Mouse (Mus musculus) adrenal gland, adult 2 months (tissue): Measurements from ENCODE around the gene Klk10. TPM values are rescaled to one million over a fixed set of nuclear protein-coding genes. Genes with fewer than 3 reads are reported as not detected.

Experiments used
- DNase-seq: peaks from one replicate; pipeline ENCODE4 v3.0.0; 2021
- polyA plus RNA-seq: library from polyadenylated mRNA; depleted of rRNA; stranded (reverse); fragments of >200 nt; gene quantifications from 2 replicates; pipeline ENCODE4 v1.2.3, GENCODE M21; 2012; rRNA removed
- total RNA-seq, 2 experiments: library from RNA; stranded (reverse); gene quantifications; 2 replicates each; pipeline ENCODE4 v1.2.3; 2021

Klk10 gene
- total and polyA plus RNA-seq, 3 experiments = 0.40 to 1.0 (median 0.62) TPM

DNA sequence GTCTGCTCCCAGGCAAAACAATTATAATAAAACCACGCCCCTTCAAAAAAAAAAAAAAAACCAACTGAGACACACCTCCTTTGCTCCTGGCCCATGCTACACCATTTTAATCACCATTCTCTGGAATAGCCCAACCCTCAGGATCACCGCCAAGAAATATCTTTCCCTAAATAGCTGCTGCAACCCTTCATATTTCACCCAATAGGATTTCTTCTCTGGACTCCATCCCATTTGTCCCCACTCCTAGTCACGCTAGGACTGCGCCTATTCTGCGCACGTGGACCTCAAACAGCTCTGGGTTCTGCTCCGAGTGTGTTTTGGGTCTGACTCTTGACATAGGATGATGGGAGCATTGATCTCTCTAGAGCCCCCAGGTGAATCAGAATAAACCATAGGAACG is 15.5 kb downstream of the Klk10 start:
- no peak for DNase-seq

DNA sequence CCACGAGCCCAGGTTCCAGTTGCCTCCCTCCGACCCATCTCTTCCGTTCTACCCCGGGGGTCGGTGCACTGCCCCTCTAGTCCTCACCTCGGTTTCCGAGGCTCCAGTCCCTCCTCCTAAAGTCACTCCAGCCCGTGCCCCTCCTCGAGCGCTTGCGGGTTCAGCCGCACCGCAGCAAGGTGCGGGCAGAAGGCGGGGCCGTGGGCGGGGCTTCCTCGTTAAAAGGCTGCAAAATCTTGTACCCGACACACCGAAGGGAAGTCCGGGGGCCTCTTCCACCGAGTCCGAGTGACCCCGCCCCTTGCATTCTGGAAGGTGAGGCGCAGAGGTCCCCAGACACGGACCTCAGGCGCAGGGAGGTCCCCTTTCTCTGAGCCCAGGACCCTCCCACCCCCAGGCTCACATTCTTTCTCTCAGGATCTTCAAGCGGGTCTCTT is 16.5 kb downstream of the Klk10 start, which contains the start of gene Klk8:
Gene Klk8 (plus strand): TSS at position 245 of the 437 bp plus-strand sequence.
- peak; percentile 21 for DNase-seq

DNA sequence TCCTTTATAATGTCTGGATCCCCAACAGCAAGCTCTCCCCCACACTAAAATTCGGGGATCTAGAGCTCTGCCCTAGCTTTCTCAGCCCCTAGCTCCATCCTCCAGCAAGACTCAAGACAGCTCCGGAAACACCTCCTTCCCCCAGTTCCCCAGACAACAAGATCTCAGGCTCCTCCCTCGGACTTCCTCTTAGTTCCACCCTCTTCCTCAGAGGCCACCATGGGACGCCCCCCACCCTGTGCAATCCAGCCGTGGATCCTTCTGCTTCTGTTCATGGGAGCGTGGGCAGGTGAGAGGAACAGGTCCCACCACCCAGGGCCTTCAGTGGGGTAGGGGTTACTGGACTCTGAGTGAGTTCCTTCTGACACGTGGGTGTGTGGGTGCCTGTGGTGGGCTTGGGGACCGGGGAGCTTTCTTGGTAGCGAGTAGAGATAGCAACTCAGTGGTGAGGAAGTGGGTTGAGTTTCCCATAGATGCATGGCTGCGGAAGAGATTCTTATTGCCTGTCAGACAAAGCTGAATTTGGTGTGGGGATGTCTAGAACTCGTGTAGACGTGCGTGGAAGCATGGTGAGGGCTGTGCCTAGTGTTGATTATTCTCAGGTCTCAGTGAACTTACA is 17.1 kb downstream of the Klk10 start:
- no peak for DNase-seq

DNA sequence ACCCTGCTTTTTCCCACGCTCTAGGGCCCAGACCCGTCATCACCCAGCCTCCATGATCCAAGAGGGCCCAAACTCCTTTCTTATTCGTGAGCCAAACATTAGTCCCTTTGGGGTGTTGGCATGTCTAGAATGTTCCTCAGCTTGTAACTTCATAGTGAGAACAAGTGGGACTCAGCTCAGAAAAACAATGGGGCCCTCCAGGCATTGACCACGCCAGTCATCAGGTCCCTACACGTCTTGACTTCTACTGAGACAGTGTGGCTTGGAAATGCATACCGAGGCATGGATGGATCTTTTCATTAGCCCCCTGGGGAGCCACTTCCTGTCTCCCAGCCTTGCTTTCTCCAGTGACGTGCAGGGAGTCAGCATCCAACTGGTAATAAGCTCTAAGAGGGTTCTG is 19.0 kb downstream of the Klk10 start:
- no peak for DNase-seq

DNA sequence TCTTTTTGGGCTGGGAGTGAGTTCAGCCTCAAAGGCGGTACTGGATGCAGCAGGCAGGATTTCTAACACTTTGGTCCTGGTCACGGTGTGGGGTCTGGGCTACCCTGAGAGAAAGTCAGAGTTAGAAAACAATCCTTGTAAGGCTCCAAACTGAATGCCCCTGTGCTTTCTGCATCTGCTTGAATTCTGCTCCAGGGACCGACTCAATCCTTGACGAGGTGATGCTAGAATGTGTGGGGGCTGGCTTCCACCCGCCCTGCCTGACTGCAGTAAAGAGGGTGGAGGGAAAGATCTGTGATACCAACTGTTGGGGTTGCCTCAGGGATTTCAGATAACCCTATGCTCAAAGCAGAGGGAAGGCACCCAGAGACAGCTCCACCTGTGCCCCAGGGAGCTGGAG is 30.2 kb downstream of the Klk10 start, which contains the start of gene Klk7:
Gene Klk7 (plus strand): TSS at position 301 of the 400 bp plus-strand sequence.
- no peak for DNase-seq

DNA sequence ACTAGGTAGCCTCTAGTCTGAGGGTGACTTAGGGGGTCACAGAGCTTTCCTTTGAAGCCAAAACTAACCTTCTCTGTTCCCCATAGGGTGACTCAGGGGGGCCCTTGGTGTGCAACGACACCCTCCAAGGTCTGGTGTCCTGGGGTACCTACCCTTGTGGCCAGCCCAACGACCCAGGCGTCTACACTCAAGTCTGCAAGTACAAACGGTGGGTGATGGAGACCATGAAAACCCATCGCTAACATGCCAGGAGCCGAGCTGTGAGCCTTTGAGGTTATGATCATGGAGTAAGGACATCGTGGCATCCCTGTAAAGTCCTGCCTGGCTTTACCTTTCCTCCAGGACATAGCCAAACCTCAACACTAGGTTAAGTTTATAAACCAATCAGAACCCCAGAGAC is 34.4 kb downstream of the Klk10 start:
- DNase-seq = no peak

DNA sequence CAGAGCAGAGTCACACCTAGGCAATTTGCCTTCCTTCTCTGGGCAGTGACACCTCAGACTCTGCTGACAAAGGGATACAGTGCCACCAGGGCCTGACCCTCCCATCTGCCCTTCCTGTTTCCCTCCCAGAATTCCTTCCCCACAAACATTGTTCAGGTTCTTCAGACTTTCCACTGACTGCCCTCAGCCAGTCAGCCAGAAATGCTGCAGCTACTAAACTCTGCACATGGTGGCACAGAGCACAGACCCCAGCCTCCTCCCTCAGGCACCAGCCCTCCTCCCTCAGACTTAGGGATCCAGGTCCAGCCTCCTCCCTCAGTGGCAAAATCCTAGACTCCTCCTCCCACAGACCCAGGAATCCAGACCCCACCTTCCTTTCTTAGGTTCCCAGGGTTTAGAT is 35.9 kb downstream of the Klk10 start:
- no peak for DNase-seq

DNA sequence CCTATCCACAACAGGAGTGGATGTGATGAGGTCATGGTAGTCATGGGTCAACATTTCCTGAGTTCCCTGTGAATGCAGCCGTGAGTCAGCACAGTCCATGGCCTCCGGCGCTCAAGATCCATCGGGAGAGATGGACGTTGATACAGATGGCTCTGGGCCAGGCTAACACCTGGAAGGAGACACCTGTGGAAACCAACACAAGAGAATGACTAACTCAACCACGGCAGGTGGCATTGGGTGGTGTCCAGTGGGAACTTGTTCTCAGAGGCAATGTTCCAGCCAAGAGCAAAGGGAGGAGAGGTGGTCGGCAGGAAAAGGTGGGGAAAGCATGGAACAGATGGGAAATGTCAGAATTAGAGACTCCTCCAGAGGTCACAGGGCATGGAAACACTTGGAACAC is 40.7 kb downstream of the Klk10 start:
- no peak for DNase-seq

DNA sequence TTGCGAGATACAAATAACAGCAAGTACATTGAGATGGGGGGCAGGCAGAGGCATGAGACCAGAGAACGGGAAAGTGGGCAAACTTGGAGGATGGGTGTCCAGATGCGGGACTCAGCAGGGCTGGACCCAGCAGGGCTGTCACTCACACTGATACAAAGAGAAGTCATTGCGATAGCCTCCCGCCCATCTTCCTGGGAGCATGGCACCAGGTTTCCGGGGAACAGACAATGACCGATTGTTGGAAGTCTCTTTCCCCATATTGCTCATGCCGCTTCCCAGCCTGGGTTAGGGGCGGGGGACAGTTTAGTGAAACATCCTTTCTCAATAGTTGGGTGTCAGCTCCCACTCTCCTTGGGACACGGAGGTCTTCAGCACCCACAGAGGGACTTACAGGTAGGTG is 43.4 kb downstream of the Klk10 start, which contains the start of gene Klk6:
Gene Klk6 (plus strand): TSS at position 301 of the 400 bp plus-strand sequence.
- no peak for DNase-seq

DNA sequence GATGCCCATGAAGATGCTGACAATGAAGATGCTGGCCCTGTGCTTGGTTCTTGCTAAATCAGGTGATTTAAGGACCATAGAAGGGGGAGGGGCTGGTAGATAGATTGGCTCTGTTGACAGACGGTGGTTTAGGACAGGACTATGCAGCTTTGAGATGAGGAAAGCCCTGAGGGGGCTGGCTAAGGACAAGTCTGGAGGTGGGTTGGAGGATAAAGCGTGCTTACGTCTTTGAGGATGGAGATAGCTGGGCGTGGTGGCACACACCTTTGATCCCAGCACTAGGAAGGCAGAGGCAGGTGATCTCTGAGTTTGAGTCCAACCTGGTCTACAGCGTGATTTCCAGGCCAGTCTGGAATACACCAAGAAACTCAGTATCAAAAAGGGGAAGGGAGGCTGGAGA is 45.2 kb downstream of the Klk10 start:
- no peak for DNase-seq

DNA sequence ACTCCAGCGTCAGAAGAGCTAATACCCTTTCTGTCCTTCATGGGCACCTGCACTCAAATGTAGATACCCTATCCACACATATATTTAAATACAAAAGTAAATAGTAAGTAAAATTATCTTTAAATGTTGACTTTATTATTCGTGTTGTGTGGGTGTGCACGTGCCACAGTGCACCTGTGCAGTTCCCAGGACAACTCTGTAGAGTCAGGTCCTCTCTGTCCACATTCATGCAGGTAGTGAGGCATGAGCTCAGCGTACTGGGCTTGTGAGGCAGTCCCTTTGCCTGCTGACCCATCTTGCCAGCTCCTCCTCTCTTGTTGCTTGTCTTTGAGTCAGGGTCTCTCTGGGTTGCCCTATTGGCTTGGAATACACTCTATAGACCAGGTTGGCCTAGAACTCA is 46.9 kb downstream of the Klk10 start:
- DNase-seq = no peak

DNA sequence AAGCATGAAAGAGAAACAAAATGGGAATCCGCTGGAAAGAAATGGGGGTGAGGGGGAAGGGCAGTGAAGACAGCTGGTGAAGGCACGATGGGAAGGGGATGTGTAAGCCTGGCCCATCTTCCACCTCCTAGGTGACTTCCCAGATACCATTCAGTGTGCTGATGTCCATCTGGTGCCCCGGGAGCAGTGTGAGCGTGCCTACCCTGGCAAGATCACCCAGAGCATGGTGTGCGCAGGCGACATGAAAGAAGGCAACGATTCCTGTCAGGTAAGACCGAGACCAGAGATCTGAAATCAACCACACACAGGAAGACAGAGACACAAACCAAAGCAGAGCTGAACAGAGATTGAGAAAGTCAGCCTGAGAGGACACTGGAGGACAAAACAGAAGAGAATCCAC is 48.2 kb downstream of the Klk10 start:
- DNase-seq = no peak

Other genes starting within 250 kb of the Klk10 start
- 1 to 10 TPM; 3.1 to 4.5 TPM for gene Cd33, start 236.6 kb upstream of the Klk10 start, total RNA-seq
- 3.8 and 6.1 TPM in 2 replicates for gene Cd33, start 236.6 kb upstream of the Klk10 start, polyA plus RNA-seq
- 1 to 10 TPM; 2.0 to 3.1 TPM for gene Zfp658, start 218.8 kb upstream of the Klk10 start, total RNA-seq
- 0.52 and 0.71 TPM in 2 replicates for gene Zfp658, start 218.8 kb upstream of the Klk10 start, polyA plus RNA-seq
- 10 to 100 TPM; 12.8 to 18.1 TPM for gene Zfp719, start 201.4 kb upstream of the Klk10 start, total RNA-seq
- gene Zfp719, start 201.4 kb upstream of the Klk10 start, polyA plus RNA-seq = 0.27 and 0.47 TPM in 2 replicates
- gene Zfp819, start 173.9 kb upstream of the Klk10 start, total RNA-seq = not detected
- gene Zfp819, start 173.9 kb upstream of the Klk10 start, polyA plus RNA-seq = not detected in 2 replicates
- gene Ceacam18, start 146.3 kb upstream of the Klk10 start, total RNA-seq = not detected
- not detected in 2 replicates for gene Ceacam18, start 146.3 kb upstream of the Klk10 start, polyA plus RNA-seq
- gene Siglece, start 120.9 kb upstream of the Klk10 start, total RNA-seq = 1 to 10 TPM; 3.5 to 5.0 TPM
- gene Siglece, start 120.9 kb upstream of the Klk10 start, polyA plus RNA-seq = 3.6 and 5.3 TPM in 2 replicates
- 10 to 100 TPM in 1 of 2 experiments, 1 to 10 TPM in 1; 9.9 to 10.4 TPM for gene Ctu1, start 109.0 kb upstream of the Klk10 start, total RNA-seq
- 20.1 and 21.3 TPM in 2 replicates for gene Ctu1, start 109.0 kb upstream of the Klk10 start, polyA plus RNA-seq
- gene Klk14, start 90.6 kb upstream of the Klk10 start, total RNA-seq = not detected
- gene Klk14, start 90.6 kb upstream of the Klk10 start, polyA plus RNA-seq = not detected in 2 replicates
- not detected for gene Klk13, start 68.5 kb upstream of the Klk10 start, total RNA-seq
- 0.12 and 0.36 TPM in 2 replicates for gene Klk13, start 68.5 kb upstream of the Klk10 start, polyA plus RNA-seq
- not detected for gene Klk12, start 12.1 kb upstream of the Klk10 start, total RNA-seq
- not detected in 2 replicates for gene Klk12, start 12.1 kb upstream of the Klk10 start, polyA plus RNA-seq
- gene Klk11, start 6.4 kb upstream of the Klk10 start, total RNA-seq = not detected
- gene Klk11, start 6.4 kb upstream of the Klk10 start, polyA plus RNA-seq = not detected in 2 replicates
- gene Klk9, start 10.9 kb downstream of the Klk10 start, total RNA-seq = not detected
- not detected in 2 replicates for gene Klk9, start 10.9 kb downstream of the Klk10 start, polyA plus RNA-seq
- 1 to 10 TPM; 3.0 to 3.5 TPM for gene Klk8, start 16.5 kb downstream of the Klk10 start, total RNA-seq
- gene Klk8, start 16.5 kb downstream of the Klk10 start, polyA plus RNA-seq = 1.4 and 2.3 TPM in 2 replicates
- not detected for gene Klk7, start 30.3 kb downstream of the Klk10 start, total RNA-seq
- not detected in 2 replicates for gene Klk7, start 30.3 kb downstream of the Klk10 start, polyA plus RNA-seq
- not detected for gene Klk6, start 43.5 kb downstream of the Klk10 start, total RNA-seq
- not detected in 2 replicates for gene Klk6, start 43.5 kb downstream of the Klk10 start, polyA plus RNA-seq
- not detected for gene Klk5, start 60.9 kb downstream of the Klk10 start, total RNA-seq
- not detected in 2 replicates for gene Klk5, start 60.9 kb downstream of the Klk10 start, polyA plus RNA-seq
- not detected for gene Klk4, start 100.1 kb downstream of the Klk10 start, total RNA-seq
- not detected in 2 replicates for gene Klk4, start 100.1 kb downstream of the Klk10 start, polyA plus RNA-seq
- not detected for gene Klk15, start 152.7 kb downstream of the Klk10 start, total RNA-seq
- not detected in 2 replicates for gene Klk15, start 152.7 kb downstream of the Klk10 start, polyA plus RNA-seq
- not detected for gene Klk1b8, start 169.6 kb downstream of the Klk10 start, total RNA-seq
- gene Klk1b8, start 169.6 kb downstream of the Klk10 start, polyA plus RNA-seq = not detected in 2 replicates
- not detected for gene Klk1b1, start 185.7 kb downstream of the Klk10 start, total RNA-seq
- not detected in 2 replicates for gene Klk1b1, start 185.7 kb downstream of the Klk10 start, polyA plus RNA-seq
- not detected for gene Klk1b9, start 195.0 kb downstream of the Klk10 start, total RNA-seq
- not detected in 2 replicates for gene Klk1b9, start 195.0 kb downstream of the Klk10 start, polyA plus RNA-seq
- gene Klk1b11, start 214.8 kb downstream of the Klk10 start, total RNA-seq = not detected
- gene Klk1b11, start 214.8 kb downstream of the Klk10 start, polyA plus RNA-seq = not detected in 2 replicates
- not detected for gene Klk1b26, start 231.1 kb downstream of the Klk10 start, total RNA-seq
- not detected in 2 replicates for gene Klk1b26, start 231.1 kb downstream of the Klk10 start, polyA plus RNA-seq